Mouse (Mus musculus): ENCODE results near the gene Nlrp3. TPM values are rescaled to one million over a fixed set of nuclear protein-coding genes. Genes with fewer than 3 reads are reported as not detected.

The Nlrp3 gene
- polyA plus RNA-seq, 1 experiment from 2014 or later, result 0.12 TPM

Other genes starting within 250 kb of the Nlrp3 start
- gene Wnt9a, start 234.6 kb upstream of the Nlrp3 start, polyA plus RNA-seq (2014; fragmentation: Nextera tagmentation; extraction: Ambion mirVana), result 0.72 and 2.1 TPM in 2 replicates
- not detected in 2 replicates for gene Prss38, start 165.9 kb upstream of the Nlrp3 start, polyA plus RNA-seq (2014; fragmentation: Nextera tagmentation; extraction: Ambion mirVana)
- 20.9 and 21.4 TPM in 2 replicates for gene Jmjd4, start 91.5 kb upstream of the Nlrp3 start, polyA plus RNA-seq (2014; fragmentation: Nextera tagmentation; extraction: Ambion mirVana)
- 622 and 695 TPM in 2 replicates for gene Snap47, start 90.4 kb upstream of the Nlrp3 start, polyA plus RNA-seq (2014; fragmentation: Nextera tagmentation; extraction: Ambion mirVana)
- 13.9 and 15.0 TPM in 2 replicates for gene Zfp867, start 69.1 kb upstream of the Nlrp3 start, polyA plus RNA-seq (2014; fragmentation: Nextera tagmentation; extraction: Ambion mirVana)
- 11.3 and 13.0 TPM in 2 replicates for gene Zkscan17, start 14.8 kb upstream of the Nlrp3 start, polyA plus RNA-seq (2014; fragmentation: Nextera tagmentation; extraction: Ambion mirVana)
- gene Olfr222, start 34.7 kb downstream of the Nlrp3 start, polyA plus RNA-seq (2014; fragmentation: Nextera tagmentation; extraction: Ambion mirVana), result 0.12 TPM in 1 of 2 replicates, not detected in the other
- gene Olfr223, start 51.7 kb downstream of the Nlrp3 start, polyA plus RNA-seq (2014; fragmentation: Nextera tagmentation; extraction: Ambion mirVana), result not detected in 2 replicates
- 54.6 and 61.9 TPM in 2 replicates for gene Mprip, start 119.7 kb downstream of the Nlrp3 start, polyA plus RNA-seq (2014; fragmentation: Nextera tagmentation; extraction: Ambion mirVana)
- 3.6 and 4.4 TPM in 2 replicates for gene Pld6, start 246.1 kb downstream of the Nlrp3 start, polyA plus RNA-seq (2014; fragmentation: Nextera tagmentation; extraction: Ambion mirVana)